Mouse (Mus musculus) megakaryocyte, embryonic 14.5 days (primary cell): ENCODE results near the gene Lcn6. TPM values are rescaled to one million over a fixed set of nuclear protein-coding genes. Genes with fewer than 3 reads are reported as not detected.
"Not testable (repeated sequence)": the region's sequence is repeated elsewhere in the genome, so short reads cannot be mapped to it uniquely, and the experiment has no call there.

Source experiments
- H3K27me3 ChIP-seq: replicated peaks from 2 replicates; pipeline ENCODE3; 2012; ENCODE audit warnings: inconsistent platforms
- H3K36me3 ChIP-seq: replicated peaks from 2 replicates; pipeline ENCODE3; 2012; ENCODE audit warnings: low read length, inconsistent platforms, mixed read lengths
- H3K4me1 ChIP-seq: 2 replicates; pipeline ENCODE4 v1.6.1; 2012; ENCODE audit warnings: inconsistent platforms
- H3K4me3 ChIP-seq: replicated peaks from 2 replicates; pipeline ENCODE3; 2012; ENCODE audit warnings: moderate library complexity, mild to moderate bottlenecking, inconsistent platforms
- H3K9me3 ChIP-seq: 2 replicates; pipeline ENCODE4 v1.6.1; 2012; ENCODE audit warnings: inconsistent platforms
- FLI1 ChIP-seq: IDR thresholded peaks from 2 replicates; pipeline ENCODE4 v1.6.1; 2012; ENCODE audit warnings: low read length, inconsistent platforms, mixed read lengths
- GATA1 ChIP-seq: IDR thresholded peaks from 3 replicates; pipeline ENCODE4 v1.6.1; 2012; ENCODE audit warnings: mixed read lengths, low read length, inconsistent platforms, borderline replicate concordance
- polyA plus RNA-seq: library from polyadenylated mRNA; stranded (reverse); fragments of >175 nt; gene quantifications from 2 replicates; pipeline ENCODE4 v1.2.3, GENCODE M21; 2012; ENCODE audit warnings: low replicate concordance; ENCODE audit not compliant: insufficient read depth

Gene Lcn6
- polyA plus RNA-seq, 1 experiment: not detected

- no peaks in the 10 kb centered on the region for H3K9me3 ChIP-seq
- peaks cover 75% of the 10 kb centered on the region for H3K27me3 ChIP-seq
- no peaks in the 10 kb centered on the region for H3K36me3 ChIP-seq
- TF ChIP-seq FLI1 (no peak), GATA1 (no peak)
- H3K4me3 ChIP-seq: no peak overlapping the region
- H3K4me1 ChIP-seq: no peaks in the 10 kb centered on the region
These were observed 16.3 kb upstream of the Lcn6 start for GRCm38 (mm10) chr2:25660279-25660678.

- Histone ChIP-seq H3K9me3 (no peaks in the 10 kb centered on the region), H3K27me3 (peaks cover 66% of the 10 kb centered on the region), H3K36me3 (no peaks in the 10 kb centered on the region), H3K4me3 (no peak overlapping the region), H3K4me1 (no peaks in the 10 kb centered on the region)
- no peak for TF ChIP-seq GATA1
- no peak for TF ChIP-seq FLI1
These were observed 15.2 kb upstream of the Lcn6 start for GRCm38 (mm10) chr2:25661245-25661970.

GRCm38 (mm10) chr2:25663511-25663910 is 13.1 kb upstream of the Lcn6 start:
- no peaks in the 10 kb centered on the region for H3K9me3 ChIP-seq
- H3K36me3 ChIP-seq: no peaks in the 10 kb centered on the region
- TF ChIP-seq GATA1 (no peak), FLI1 (no peak)
- H3K27me3 ChIP-seq: peaks cover 56% of the 10 kb centered on the region
- no peak overlapping the region for H3K4me3 ChIP-seq
- no peaks in the 10 kb centered on the region for H3K4me1 ChIP-seq

GRCm38 (mm10) chr2:25664125-25664524 is 12.5 kb upstream of the Lcn6 start:
- Histone ChIP-seq H3K4me3 (no peak overlapping the region), H3K9me3 (no peaks in the 10 kb centered on the region), H3K36me3 (no peaks in the 10 kb centered on the region), H3K4me1 (no peaks in the 10 kb centered on the region), H3K27me3 (peaks cover 50% of the 10 kb centered on the region)
- TF ChIP-seq GATA1: no peak
- TF ChIP-seq FLI1: no peak

- Histone ChIP-seq H3K36me3 (no peaks in the 10 kb centered on the region), H3K9me3 (0 out of 2 replicates have a peak, but pooled peaks cover 3% of the 10 kb centered on the region), H3K4me3 (no peak overlapping the region), H3K27me3 (peaks cover 46% of the 10 kb centered on the region), H3K4me1 (no peaks in the 10 kb centered on the region)
- TF ChIP-seq FLI1 (no peak), GATA1 (no peak)
These were observed 10.1 kb upstream of the Lcn6 start for GRCm38 (mm10) chr2:25666516-25666915.

GRCm38 (mm10) chr2:25679559-25679958 is 3.0 kb downstream of the Lcn6 start:
- Histone ChIP-seq H3K36me3 (no peaks in the 10 kb centered on the region), H3K27me3 (peaks cover 84% of the 10 kb centered on the region), H3K9me3 (no peaks in the 10 kb centered on the region), H3K4me3 (no peak overlapping the region), H3K4me1 (no peaks in the 10 kb centered on the region)
- TF ChIP-seq GATA1 (no peak), FLI1 (no peak)

GRCm38 (mm10) chr2:25682426-25682825 is 5.8 kb downstream of the Lcn6 start, which contains the start of gene Lcn10:
TSS of gene Lcn10 (plus strand) at chr2:25682726.
- TF ChIP-seq GATA1 (no peak), FLI1 (no peak)
- H3K9me3 ChIP-seq: no peaks in the 10 kb centered on the region
- H3K4me3 ChIP-seq: no peak within 1 kb of the TSS
- peaks cover 79% of the 10 kb centered on the region for H3K27me3 ChIP-seq
- no peaks in the 10 kb centered on the region for H3K4me1 ChIP-seq
- H3K36me3 ChIP-seq: no peaks in the 10 kb centered on the region

- Histone ChIP-seq H3K27me3 (peaks cover 45% of the 10 kb centered on the region), H3K36me3 (no peaks in the 10 kb centered on the region), H3K9me3 (no peaks in the 10 kb centered on the region), H3K4me1 (no peaks in the 10 kb centered on the region), H3K4me3 (no peak overlapping the region)
- TF ChIP-seq FLI1 (no peak), GATA1 (no peak)
These were observed 10.4 kb downstream of the Lcn6 start for GRCm38 (mm10) chr2:25686941-25687340.

GRCm38 (mm10) chr2:25694605-25695004 is 18.0 kb downstream of the Lcn6 start:
- H3K4me3 ChIP-seq: no peak overlapping the region
- TF ChIP-seq FLI1: no peak
- TF ChIP-seq GATA1: no peak
- no peaks in the 10 kb centered on the region for H3K36me3 ChIP-seq
- peaks cover 42% of the 10 kb centered on the region for H3K27me3 ChIP-seq
- no peaks in the 10 kb centered on the region for H3K4me1 ChIP-seq
- H3K9me3 ChIP-seq: no peaks in the 10 kb centered on the region

GRCm38 (mm10) chr2:25696951-25697350 is 20.4 kb downstream of the Lcn6 start:
- no peak for TF ChIP-seq FLI1
- no peak for TF ChIP-seq GATA1
- Histone ChIP-seq H3K4me3 (no peak overlapping the region), H3K36me3 (no peaks in the 10 kb centered on the region), H3K9me3 (no peaks in the 10 kb centered on the region), H3K4me1 (peaks cover 8% of the 10 kb centered on the region), H3K27me3 (peaks cover 54% of the 10 kb centered on the region)

- no peaks in the 10 kb centered on the region for H3K36me3 ChIP-seq
- peaks cover 24% of the 10 kb centered on the region for H3K4me1 ChIP-seq
- H3K27me3 ChIP-seq: peaks cover 63% of the 10 kb centered on the region
- H3K9me3 ChIP-seq: no peaks in the 10 kb centered on the region
- no peak for TF ChIP-seq GATA1
- TF ChIP-seq FLI1: no peak
- no peak overlapping the region for H3K4me3 ChIP-seq
These were observed 22.1 kb downstream of the Lcn6 start for GRCm38 (mm10) chr2:25698696-25699095.

- peaks cover 68% of the 10 kb centered on the region for H3K27me3 ChIP-seq
- not testable (repeated sequence) for H3K36me3 ChIP-seq, H3K4me3 ChIP-seq, H3K9me3 ChIP-seq
- peaks cover 24% of the 10 kb centered on the region for H3K4me1 ChIP-seq
These were observed 23.2 kb downstream of the Lcn6 start, which contains the start of gene Obp2a for GRCm38 (mm10) chr2:25699743-25700142. TSS of gene Obp2a (plus strand) at chr2:25700043.
